In the genomic region with DNA sequence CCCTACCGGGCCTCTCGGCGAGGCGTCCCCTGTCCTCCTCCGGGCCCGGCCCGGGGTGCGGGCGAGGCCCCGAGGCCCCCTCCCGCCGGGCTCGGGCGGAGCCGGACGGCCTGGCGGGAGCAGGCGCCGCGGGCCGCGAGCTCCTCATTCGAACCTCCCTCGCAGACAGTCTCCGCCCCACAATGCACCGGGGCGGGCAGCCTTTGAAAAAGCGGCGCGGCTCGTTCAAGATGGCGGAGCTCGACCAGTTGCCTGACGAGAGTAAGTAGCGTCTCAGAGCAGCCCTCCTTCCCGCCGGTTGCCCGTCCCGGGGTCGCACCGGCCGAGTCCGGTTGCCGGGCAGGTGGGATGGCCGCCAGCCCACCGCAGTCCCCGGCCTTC, we compare ENCODE assay signal across 8 mouse cellular contexts. TPM values are rescaled to one million over a fixed set of nuclear protein-coding genes. Genes with fewer than 3 reads are reported as not detected.
DNase-seq lines count a peak whose midpoint lies in the region; ATAC-seq and TF ChIP-seq lines count a peak whose summit lies in the region.

A gene (plus strand): TSS at position 14 of the 381 bp plus-strand sequence.

- no peaks in the 10 kb centered on the region for H3K36me3 ChIP-seq in embryonic facial prominence, embryonic 15.5 days
- H3K36me3 ChIP-seq in heart, embryonic 10.5 days: no peaks in the 10 kb centered on the region
- peaks cover 4% of the 10 kb centered on the region; the same call in 1 of the 2 replicates for H3K36me3 ChIP-seq in kidney, embryonic 15.5 days

- peak within 1 kb of the TSS; percentile 91 for H3K27ac ChIP-seq in bone marrow, adult 2 months (ENCODE audit: control insufficient read depth, insufficient read depth, low read depth, low read length, poor library complexity)
- peak within 1 kb of the TSS; percentile 95 for H3K27ac ChIP-seq in embryonic facial prominence, embryonic 15.5 days (replicated peaks)
- H3K27ac ChIP-seq in heart, embryonic 10.5 days: peak within 1 kb of the TSS; percentile 100
- peak within 1 kb of the TSS; percentile 95 for H3K27ac ChIP-seq in kidney, embryonic 15.5 days

- peak within 1 kb of the TSS; percentile 85 for H3K4me3 ChIP-seq in bone marrow, adult 2 months (replicated peaks; ENCODE audit: control insufficient read depth, low read depth, low read length)
- H3K4me3 ChIP-seq in embryonic facial prominence, embryonic 15.5 days (replicated peaks): peak within 1 kb of the TSS; percentile 96
- peak within 1 kb of the TSS; percentile 97 for H3K4me3 ChIP-seq in heart, embryonic 10.5 days
- H3K4me3 ChIP-seq in kidney, embryonic 15.5 days (replicated peaks): peak within 1 kb of the TSS; percentile 59

- peak; percentile 88 for ATAC-seq in embryonic facial prominence, embryonic 15.5 days (ENCODE audit: insufficient number of reproducible peaks, low FRiP score, low TSS enrichment, low read depth)
- ATAC-seq in kidney, embryonic 15.5 days (replicated peaks; ENCODE audit: low FRiP score): peak; percentile 91
- ATAC-seq in monocyte, adult 5-6 weeks (replicated peaks; ENCODE audit: insufficient number of reproducible peaks, low FRiP score, low TSS enrichment, poor library complexity, severe bottlenecking): peak; percentile 97

- H3K27me3 ChIP-seq in embryonic facial prominence, embryonic 15.5 days: no peaks in the 10 kb centered on the region
- H3K27me3 ChIP-seq in heart, embryonic 10.5 days (ENCODE audit: insufficient read depth, poor library complexity, severe bottlenecking): no peaks in the 10 kb centered on the region
- no peaks in the 10 kb centered on the region for H3K27me3 ChIP-seq in kidney, embryonic 15.5 days

- H3K9ac ChIP-seq in embryonic facial prominence, embryonic 15.5 days: peak within 1 kb of the TSS; percentile 68
- H3K9ac ChIP-seq in kidney, embryonic 15.5 days: peak within 1 kb of the TSS; percentile 79

- peaks cover 1% of the 10 kb centered on the region; the same call in 1 of the 2 replicates for H3K4me1 ChIP-seq in bone marrow, adult 2 months (ENCODE audit: control insufficient read depth, insufficient read depth, low read length)
- H3K4me1 ChIP-seq in embryonic facial prominence, embryonic 15.5 days: peaks cover 19% of the 10 kb centered on the region
- peaks cover 21% of the 10 kb centered on the region for H3K4me1 ChIP-seq in heart, embryonic 10.5 days
- H3K4me1 ChIP-seq in kidney, embryonic 15.5 days: peaks cover 31% of the 10 kb centered on the region

- peak within 1 kb of the TSS; percentile 82 for H3K4me2 ChIP-seq in embryonic facial prominence, embryonic 15.5 days (replicated peaks)
- peak within 1 kb of the TSS; percentile 75 for H3K4me2 ChIP-seq in kidney, embryonic 15.5 days

- DNase-seq in 416B (ENCODE audit: low read depth): peak; percentile 85
- peak; percentile 96 for DNase-seq in heart, embryonic 10.5 days (ENCODE audit: low spot score)
- DNase-seq in liver: peak; percentile 95
- peak; percentile 94 to 97 for DNase-seq in spleen, postnatal 4 days (ENCODE audit: low spot score in 2 of 2)

- peak; percentile 91 for TF ChIP-seq POLR2A in bone marrow, adult 2 months (IDR thresholded peaks at IDR 0.05; ENCODE audit: borderline replicate concordance, control insufficient read depth, low read depth, low read length)

- TF ChIP-seq CTCF in bone marrow, adult 2 months (IDR thresholded peaks at IDR 0.05; ENCODE audit: control insufficient read depth, insufficient read depth, low read length): no peak

- H3K9me3 ChIP-seq in embryonic facial prominence, embryonic 15.5 days (replicated peaks): no peaks in the 10 kb centered on the region
- no peaks in the 10 kb centered on the region for H3K9me3 ChIP-seq in heart, embryonic 10.5 days
- H3K9me3 ChIP-seq in kidney, embryonic 15.5 days (replicated peaks): no peaks in the 10 kb centered on the region

- 1% methylated on average over 47 of the region's 47 CpGs for WGBS in bone marrow, adult 2 months
- under 1% methylated on average over 45 of the region's 47 CpGs for WGBS in embryonic facial prominence, embryonic 15.5 days
- WGBS in heart, embryonic 10.5 days: under 1% methylated on average over 47 of the region's 47 CpGs
- under 1% methylated on average over 36 of the region's 47 CpGs for WGBS in kidney, embryonic 15.5 days

RNA-seq across cellular contexts. Expression of the gene that starts here (rescaled TPM):
- 8.0 and 14.3 TPM in 2 replicates for polyA plus RNA-seq in bone marrow, adult 2 months (2011; ENCODE audit: insufficient read depth, insufficient read length, low replicate concordance, missing spikeins)
- polyA plus RNA-seq in embryonic facial prominence, embryonic 15.5 days (2015; fragmentation: Nextera tagmentation; extraction: Ambion mirVana): 13.9 and 15.8 TPM in 2 replicates
- 15.9 and 19.1 TPM in 2 replicates for polyA plus RNA-seq in heart, embryonic 10.5 days (2016; fragmentation: Nextera tagmentation; extraction: Ambion mirVana)
- 21.0 and 22.9 TPM in 2 replicates for polyA plus RNA-seq in kidney, embryonic 15.5 days (2015; fragmentation: Nextera tagmentation; extraction: Ambion mirVana)
- 9.1 to 17.9 TPM (median 14.8 TPM) in 3 replicates for total RNA-seq in monocyte, adult 5-6 weeks (2017)

Comparison
In these comparisons a context has a peak if more than half of its experiments do, and no peak if none do; other contexts are left out.
1. Peak in every context shown above with its lines: DNase-seq, ATAC-seq, H3K4me3 ChIP-seq and H3K27ac ChIP-seq.